In genomic region chr14:106607041-106607440, GRCm38 (mm10) we compare ENCODE assay signal across 9 mouse cellular contexts.
DNase-seq lines count a peak whose midpoint lies in the region; ATAC-seq and TF ChIP-seq lines count a peak whose summit lies in the region.
"Had no signal": no experiment of that assay in that cellular context is flagged by ENCODE, and none has a peak within 500 bp of the region (broad histone marks: within the 10 kb centered on the region; RNA-seq: fewer than 3 reads in every experiment).

No protein-coding gene starts in this region.

- H3K4me2 ChIP-seq in embryonic facial prominence, embryonic 14.5 days (ENCODE audit: low read depth, low read length): no peak overlapping the region
- H3K4me2 ChIP-seq: limb, embryonic 15.5 days had no signal

- no peak for ATAC-seq in embryonic facial prominence, embryonic 14.5 days (ENCODE audit: low read depth)

- H3K4me3 ChIP-seq in gastrocnemius, adult 2 months: no peak overlapping the region
- no peak overlapping the region for H3K4me3 ChIP-seq in embryonic facial prominence, embryonic 14.5 days (ENCODE audit: low read depth, low read length)
- H3K4me3 ChIP-seq: limb, embryonic 15.5 days had no signal

- 0 out of 2 replicates have a peak, but pooled peaks cover 5% of the 10 kb centered on the region for H3K4me1 ChIP-seq in embryonic facial prominence, embryonic 14.5 days (ENCODE audit: control insufficient read depth, insufficient read depth, low read length)
- H3K4me1 ChIP-seq: limb, embryonic 15.5 days had no signal

- peak; percentile 64 for TF ChIP-seq CTCF in gastrocnemius, adult 2 months (IDR thresholded peaks at IDR 0.05)

- no peak overlapping the region for H3K27ac ChIP-seq in gastrocnemius, adult 2 months
- no peak overlapping the region for H3K27ac ChIP-seq in embryonic facial prominence, embryonic 14.5 days (replicated peaks; ENCODE audit: low read depth, low read length)
- H3K27ac ChIP-seq: limb, embryonic 15.5 days had no signal

- H3K27me3 ChIP-seq in embryonic facial prominence, embryonic 14.5 days (replicated peaks; ENCODE audit: control insufficient read depth, insufficient read depth, low read length): no peaks in the 10 kb centered on the region
- H3K27me3 ChIP-seq: limb, embryonic 15.5 days had no signal

- DNase-seq in gastrocnemius, adult 2 months: no peak
- DNase-seq in gastrocnemius, postnatal 10 days: no peak
- DNase-seq in lung, postnatal 25 days (ENCODE audit: low spot score): peak; percentile 14
- no peak for DNase-seq in lung, adult 18-20 months
- DNase-seq in embryonic facial prominence, embryonic 14.5 days (ENCODE audit: low spot score): peak; percentile 47
- peak; percentile 86 for DNase-seq in retina, embryonic 14.5 days (ENCODE audit: low spot score)
- DNase-seq in T-cell, adult 2 months (ENCODE audit: low spot score): no peak
- no peak for DNase-seq in cerebellum, adult 11 months

- H3K36me3 ChIP-seq in embryonic facial prominence, embryonic 14.5 days (ENCODE audit: control insufficient read depth, insufficient read depth, low read length): no peaks in the 10 kb centered on the region
- H3K36me3 ChIP-seq: limb, embryonic 15.5 days had no signal

- H3K9me3 ChIP-seq in embryonic facial prominence, embryonic 14.5 days (ENCODE audit: control insufficient read depth, low read length): no peaks in the 10 kb centered on the region
- H3K9me3 ChIP-seq: limb, embryonic 15.5 days had no signal

- no peak overlapping the region for H3K9ac ChIP-seq in embryonic facial prominence, embryonic 14.5 days (ENCODE audit: low read depth, low read length)
- H3K9ac ChIP-seq: limb, embryonic 15.5 days had no signal

- intact Hi-C loops in gastrocnemius, adult 2 months (cut with DNase I): no loop called here

- 7% methylated on average over 3 of the region's 3 CpGs for WGBS in embryonic facial prominence, embryonic 14.5 days

Comparison
In these comparisons a context has a peak if more than half of its experiments do, and no peak if none do; other contexts are left out.
1. DNase-seq: peak in lung, postnatal 25 days (single experiment), embryonic facial prominence, embryonic 14.5 days (single experiment) and retina, embryonic 14.5 days (single experiment); none in gastrocnemius, adult 2 months (single experiment), gastrocnemius, postnatal 10 days (single experiment), lung, adult 18-20 months (0 of 2), T-cell, adult 2 months (single experiment) and cerebellum, adult 11 months (single experiment).